Mouse (Mus musculus) forebrain, embryonic 12.5 days (tissue): ENCODE measurements around the gene Igfbp7. TPM values are rescaled to one million over a fixed set of nuclear protein-coding genes. Genes with fewer than 3 reads are reported as not detected.

Experiments
- ATAC-seq: fragments of 200-750 bp; cut with Nextera tagmentation; 2 replicates; pipeline ENCODE4 v1.8.0; 2017; ENCODE audit warnings: moderate TSS enrichment; ENCODE audit not compliant: low FRiP score
- H3K27ac ChIP-seq: fragments of 300-500 bp; sonication (generic); 2 replicates; pipeline ENCODE4 v1.5.1; 2016; ENCODE audit warnings: mild to moderate bottlenecking
- H3K27me3 ChIP-seq: fragments of 300-500 bp; sonication (generic); 2 replicates; pipeline ENCODE4 v1.6.1; 2016; ENCODE audit warnings: mild to moderate bottlenecking
- H3K36me3 ChIP-seq: fragments of 300-500 bp; sonication (generic); replicated peaks from 2 replicates; pipeline ENCODE4 v1.6.1; 2016; ENCODE audit warnings: mild to moderate bottlenecking
- H3K4me1 ChIP-seq: fragments of 300-500 bp; sonication (generic); 2 replicates; pipeline ENCODE4 v1.6.1; 2016
- H3K4me2 ChIP-seq: fragments of 300-500 bp; sonication (generic); 2 replicates; pipeline ENCODE4 v1.6.1; 2016; ENCODE audit warnings: mild to moderate bottlenecking, moderate library complexity
- H3K4me3 ChIP-seq: fragments of 300-500 bp; sonication (generic); replicated peaks from 2 replicates; pipeline ENCODE4 v1.5.1; 2016; ENCODE audit warnings: mild to moderate bottlenecking
- H3K9ac ChIP-seq: fragments of 300-500 bp; sonication (generic); 2 replicates; pipeline ENCODE4 v1.6.1; 2016; ENCODE audit warnings: mild to moderate bottlenecking
- H3K9me3 ChIP-seq: fragments of 300-500 bp; sonication (generic); 2 replicates; pipeline ENCODE4 v1.6.1; 2016
- WGBS: fragments of 180-500 bp; shearing (Covaris S2); methylation state at CpG from one replicate; pipeline ENCODE4 v1.1.7; 2016; 5-methylcytosine and 5-hydroxymethylcytosine counted together
- polyA plus RNA-seq: library from polyadenylated mRNA; unstranded; fragments of >200 nt; fragmentation: Nextera tagmentation; extraction: Ambion mirVana; gene quantifications from 2 replicates; pipeline ENCODE4 v1.2.1, GENCODE M21; 2016

The Igfbp7 gene
- polyA plus RNA-seq, 1 experiment from 2014 or later: 28.9 TPM

DNA sequence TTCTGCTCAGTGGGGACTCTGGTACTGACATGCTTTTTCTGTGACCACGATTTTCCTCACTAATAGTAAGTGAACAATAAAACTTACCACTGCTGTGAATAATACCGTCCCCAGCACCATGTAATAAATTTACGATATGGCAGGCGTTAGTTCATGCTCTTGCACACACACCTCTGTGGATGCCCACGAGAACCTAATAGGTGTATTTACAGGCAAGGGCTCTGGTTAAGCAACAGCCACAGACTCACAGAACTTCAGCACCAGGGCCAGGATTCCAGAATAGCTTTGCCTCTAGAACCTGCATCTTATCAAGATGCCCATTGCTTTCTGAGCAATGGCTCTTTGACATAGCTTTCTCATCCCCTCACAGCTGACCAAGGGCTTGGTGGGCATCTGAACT, 22.6 kb downstream of the Igfbp7 start:
- H3K27ac ChIP-seq: no peak overlapping the region
- 91% methylated on average over 5 of the region's 5 CpGs for WGBS
- no peaks in the 10 kb centered on the region for H3K9me3 ChIP-seq
- no peak overlapping the region for H3K4me3 ChIP-seq
- H3K9ac ChIP-seq: no peak overlapping the region
- no peak for ATAC-seq
- H3K36me3 ChIP-seq: no peaks in the 10 kb centered on the region
- no peaks in the 10 kb centered on the region; the same call in 1 of the 2 replicates for H3K4me1 ChIP-seq
- no peaks in the 10 kb centered on the region for H3K27me3 ChIP-seq
- no peak overlapping the region for H3K4me2 ChIP-seq

DNA sequence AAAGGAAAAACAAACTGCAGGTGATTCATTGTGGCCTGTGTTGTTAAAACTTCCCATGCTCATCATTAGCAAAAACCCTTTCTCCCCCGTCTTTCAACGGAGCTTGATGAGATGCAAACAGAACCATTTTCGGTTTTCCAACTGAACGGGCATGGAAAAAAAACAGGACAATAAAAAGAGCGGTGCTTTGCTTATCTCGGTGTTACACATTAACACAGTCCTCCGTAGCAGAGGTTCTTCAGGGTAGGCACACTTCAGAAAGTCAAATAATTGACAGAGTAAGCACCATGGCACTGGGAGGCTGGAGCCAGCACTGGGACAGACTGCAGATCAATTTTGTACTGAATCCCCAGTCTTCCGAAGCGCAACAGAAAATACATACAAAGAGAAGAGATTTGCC, 23.1 kb downstream of the Igfbp7 start:
- H3K27me3 ChIP-seq: no peaks in the 10 kb centered on the region
- H3K9me3 ChIP-seq: no peaks in the 10 kb centered on the region
- 68% methylated on average over 9 of the region's 9 CpGs for WGBS
- H3K4me2 ChIP-seq: no peak overlapping the region
- ATAC-seq: no peak
- H3K27ac ChIP-seq: no peak overlapping the region
- H3K9ac ChIP-seq: no peak overlapping the region
- no peaks in the 10 kb centered on the region for H3K36me3 ChIP-seq
- H3K4me3 ChIP-seq: no peak overlapping the region
- H3K4me1 ChIP-seq: no peaks in the 10 kb centered on the region; the same call in 1 of the 2 replicates

DNA sequence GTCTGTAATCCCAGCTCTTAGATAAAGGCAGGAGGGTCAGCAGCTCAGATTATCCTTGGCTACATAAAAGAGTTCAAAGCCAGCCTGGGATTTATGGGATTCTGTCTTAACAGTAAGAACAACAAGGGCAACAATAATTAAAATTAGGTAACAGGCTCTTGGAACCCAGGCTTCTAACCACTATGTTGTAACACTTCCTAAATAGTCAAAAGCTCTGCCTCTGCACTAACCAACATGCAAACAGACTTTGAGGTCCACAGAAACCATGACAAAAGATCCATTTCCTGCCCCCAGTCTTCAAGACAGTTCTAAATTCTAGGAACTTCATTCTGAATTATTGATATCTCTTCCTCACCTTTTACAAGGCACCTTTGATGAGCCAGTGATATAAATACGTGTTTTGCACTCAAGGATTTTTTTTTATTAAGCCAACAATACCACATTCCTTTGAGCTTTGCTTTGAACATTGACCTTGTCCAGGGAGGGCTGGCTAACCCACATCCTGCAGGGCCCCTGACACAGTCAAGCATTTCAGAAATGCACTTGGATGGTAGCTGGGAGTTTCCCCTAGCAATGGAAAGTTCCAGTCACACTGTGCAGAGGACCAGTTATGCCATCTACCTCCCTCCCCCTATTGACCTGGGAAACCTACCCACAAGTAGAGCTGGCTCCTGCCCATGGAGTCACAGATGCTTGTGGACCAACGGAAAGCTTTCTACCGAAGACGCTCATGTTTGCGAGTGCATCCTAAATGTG, 23.9 kb downstream of the Igfbp7 start:
- Histone ChIP-seq H3K9ac (no peak overlapping the region), H3K4me2 (no peak overlapping the region), H3K9me3 (no peaks in the 10 kb centered on the region), H3K27ac (no peak overlapping the region), H3K4me3 (no peak overlapping the region), H3K27me3 (no peaks in the 10 kb centered on the region), H3K4me1 (no peaks in the 10 kb centered on the region; the same call in 1 of the 2 replicates), H3K36me3 (no peaks in the 10 kb centered on the region)
- no peak for ATAC-seq
- 92% methylated on average over 5 of the region's 5 CpGs for WGBS

DNA sequence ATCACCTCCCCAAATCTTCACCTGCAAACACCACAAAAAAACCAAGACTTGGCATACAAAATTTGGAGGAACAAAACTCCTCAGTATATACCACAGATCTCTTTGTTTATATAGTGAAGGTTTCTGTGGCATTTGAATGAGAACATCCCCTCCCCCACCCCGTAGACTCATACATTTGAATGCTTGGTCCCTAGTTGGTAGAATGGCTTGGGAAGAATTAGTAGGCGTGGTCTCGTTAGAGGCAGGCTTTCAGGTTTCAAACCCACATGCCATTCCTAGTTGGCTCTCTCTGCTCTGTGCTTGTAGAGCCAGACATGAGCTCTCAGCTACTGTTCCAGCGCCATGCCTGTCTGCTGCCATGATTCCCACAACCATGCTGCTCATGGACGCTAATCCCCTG, 26.2 kb downstream of the Igfbp7 start:
- H3K27me3 ChIP-seq: no peaks in the 10 kb centered on the region
- no peak overlapping the region for H3K4me2 ChIP-seq
- no peak overlapping the region for H3K27ac ChIP-seq
- no peak overlapping the region for H3K9ac ChIP-seq
- WGBS: 80% methylated on average over 5 of the region's 5 CpGs
- no peaks in the 10 kb centered on the region for H3K36me3 ChIP-seq
- H3K9me3 ChIP-seq: no peaks in the 10 kb centered on the region
- ATAC-seq: no peak
- no peaks in the 10 kb centered on the region; the same call in 1 of the 2 replicates for H3K4me1 ChIP-seq
- H3K4me3 ChIP-seq: no peak overlapping the region

DNA sequence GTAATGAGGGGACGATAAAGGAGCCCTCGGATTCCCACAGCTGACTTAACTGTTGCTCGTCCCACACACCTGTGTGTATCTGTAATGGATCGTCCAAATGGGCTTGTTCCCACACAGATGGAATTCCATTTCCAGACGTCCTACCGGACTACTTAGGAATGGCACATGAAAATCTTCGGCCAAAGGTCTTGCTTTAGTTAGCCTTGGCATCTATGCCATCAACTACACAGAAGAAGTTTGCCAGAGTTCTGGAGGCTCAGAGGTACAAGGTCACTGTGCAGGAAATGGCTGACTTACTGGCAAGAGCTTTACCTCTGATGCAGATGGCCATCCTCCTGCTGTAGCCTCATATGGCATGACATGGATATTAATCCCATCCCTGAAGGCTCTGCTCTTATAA, 26.6 kb downstream of the Igfbp7 start:
- Histone ChIP-seq H3K4me2 (no peak overlapping the region), H3K27ac (no peak overlapping the region), H3K9ac (no peak overlapping the region), H3K27me3 (no peaks in the 10 kb centered on the region), H3K9me3 (no peaks in the 10 kb centered on the region), H3K4me3 (no peak overlapping the region), H3K36me3 (no peaks in the 10 kb centered on the region), H3K4me1 (no peaks in the 10 kb centered on the region; the same call in 1 of the 2 replicates)
- no peak for ATAC-seq
- 90% methylated on average over 7 of the region's 7 CpGs for WGBS

DNA sequence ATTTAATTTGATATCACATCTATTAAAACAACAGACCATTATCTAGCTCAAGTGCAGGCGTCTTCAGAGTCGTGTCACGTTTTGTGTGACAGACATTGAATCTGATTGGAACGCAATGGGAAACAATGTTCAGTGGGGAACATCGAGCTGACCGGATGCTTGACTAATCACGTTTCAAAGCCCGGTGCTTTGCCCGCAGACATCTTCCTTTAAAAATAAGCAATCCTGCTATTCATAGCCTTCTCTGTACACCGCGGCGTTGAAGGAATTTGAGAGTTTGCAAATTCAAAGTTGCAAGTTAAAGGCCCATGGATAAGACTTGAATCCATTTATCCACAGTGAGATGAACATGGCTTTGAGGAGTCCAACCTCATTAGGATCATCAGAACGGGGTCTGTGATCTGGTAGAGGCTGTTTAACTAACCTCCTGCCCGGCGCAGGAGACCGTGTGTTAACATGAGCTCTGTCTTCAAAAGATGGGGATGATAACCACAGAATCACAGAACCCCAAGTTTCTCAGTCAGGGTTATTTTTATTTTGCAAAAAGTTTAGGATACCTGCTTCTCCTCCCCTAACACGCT, 27.4 kb downstream of the Igfbp7 start:
- no peak overlapping the region for H3K9ac ChIP-seq
- no peak for ATAC-seq
- H3K27ac ChIP-seq: no peak overlapping the region
- H3K4me1 ChIP-seq: no peaks in the 10 kb centered on the region; the same call in 1 of the 2 replicates
- no peak overlapping the region for H3K4me3 ChIP-seq
- no peaks in the 10 kb centered on the region for H3K27me3 ChIP-seq
- no peaks in the 10 kb centered on the region for H3K9me3 ChIP-seq
- H3K4me2 ChIP-seq: no peak overlapping the region
- H3K36me3 ChIP-seq: no peaks in the 10 kb centered on the region
- whole genome bisulfite sequencing: 86% methylated on average over 17 of the region's 17 CpGs

DNA sequence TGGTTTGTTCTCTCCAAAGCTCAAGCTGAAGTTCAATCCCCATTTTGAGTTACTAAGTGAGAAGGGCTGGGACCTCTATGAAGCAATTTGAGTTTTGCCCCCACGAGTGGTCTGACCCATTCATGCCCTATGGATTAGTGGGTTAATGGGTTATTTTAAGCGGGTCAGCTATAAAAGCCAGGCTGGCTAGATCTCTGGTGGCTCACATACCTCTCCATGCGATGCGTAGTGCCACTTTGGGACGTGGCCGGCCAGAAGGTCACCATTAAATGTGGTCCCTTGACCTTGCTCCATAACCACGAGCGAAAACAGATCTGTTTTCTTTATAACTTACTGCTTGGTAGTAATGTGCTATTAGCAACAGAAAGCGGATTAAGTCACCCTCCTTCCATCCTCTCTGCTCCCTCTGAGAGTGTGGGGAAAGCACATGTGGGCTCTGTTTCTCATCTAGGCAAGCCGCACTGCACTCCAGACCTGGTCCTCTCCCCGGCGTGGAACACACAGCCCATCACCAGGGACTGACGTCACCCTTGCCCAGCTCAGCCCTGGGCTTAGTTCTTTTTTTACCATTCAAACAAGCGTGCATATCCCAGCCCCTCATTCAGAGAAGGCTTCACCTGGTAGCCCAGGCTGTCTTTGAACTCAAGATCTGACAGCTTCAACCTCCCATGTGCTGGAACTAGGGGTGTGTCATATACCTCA, 28.3 kb downstream of the Igfbp7 start:
- 76% methylated on average over 14 of the region's 14 CpGs for WGBS
- H3K27ac ChIP-seq: no peak overlapping the region
- no peaks in the 10 kb centered on the region for H3K36me3 ChIP-seq
- no peak for ATAC-seq
- H3K27me3 ChIP-seq: no peaks in the 10 kb centered on the region
- H3K4me1 ChIP-seq: no peaks in the 10 kb centered on the region; the same call in 1 of the 2 replicates
- H3K9me3 ChIP-seq: no peaks in the 10 kb centered on the region
- no peak overlapping the region for H3K4me3 ChIP-seq
- no peak overlapping the region for H3K9ac ChIP-seq
- no peak overlapping the region for H3K4me2 ChIP-seq

DNA sequence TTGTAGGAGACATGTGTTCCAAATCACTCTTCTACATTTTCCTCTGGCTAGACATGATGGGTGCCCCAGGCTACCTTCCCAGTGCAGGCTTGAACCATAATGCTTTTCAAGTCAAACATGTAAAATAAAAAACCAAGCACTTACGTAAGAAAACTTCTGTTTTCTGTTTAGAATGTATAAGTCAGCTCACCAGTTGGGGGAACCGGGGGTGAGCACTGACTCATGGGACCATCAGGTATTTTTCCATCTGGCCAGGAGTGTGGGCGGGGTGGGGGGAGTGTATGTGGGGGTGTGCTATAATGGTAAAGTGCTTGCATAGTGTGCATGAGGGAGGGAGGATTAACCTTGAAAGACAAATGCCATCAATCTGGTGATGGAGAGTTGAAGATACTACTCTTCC, 29.8 kb downstream of the Igfbp7 start:
- no peak overlapping the region for H3K4me3 ChIP-seq
- WGBS: 95% methylated on average over 3 of the region's 3 CpGs
- H3K9me3 ChIP-seq: no peaks in the 10 kb centered on the region
- no peak overlapping the region for H3K4me2 ChIP-seq
- H3K27me3 ChIP-seq: no peaks in the 10 kb centered on the region
- no peak for ATAC-seq
- no peak overlapping the region for H3K27ac ChIP-seq
- no peak overlapping the region for H3K9ac ChIP-seq
- no peaks in the 10 kb centered on the region for H3K36me3 ChIP-seq
- no peaks in the 10 kb centered on the region; the same call in 1 of the 2 replicates for H3K4me1 ChIP-seq

DNA sequence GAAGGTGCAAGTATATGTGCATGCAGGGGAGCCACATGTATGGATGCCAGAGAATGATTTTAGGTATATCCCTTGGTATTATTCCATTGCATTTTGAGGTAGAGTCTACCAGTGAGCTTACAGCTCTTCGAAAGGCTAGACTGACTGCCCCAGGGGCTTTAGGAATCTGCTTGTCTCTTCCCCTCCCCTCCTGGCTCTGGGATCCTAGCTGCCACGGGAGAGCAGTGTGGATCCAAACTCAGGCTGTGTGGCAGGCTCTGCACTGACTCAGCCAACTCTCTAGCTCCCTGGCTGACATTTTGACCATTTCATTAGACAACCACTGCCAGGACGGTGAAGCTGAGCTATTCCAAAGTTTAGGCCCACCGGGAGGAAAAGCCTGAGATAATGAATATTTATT, 32.3 kb downstream of the Igfbp7 start:
- Histone ChIP-seq H3K27me3 (no peaks in the 10 kb centered on the region), H3K27ac (no peak overlapping the region), H3K4me2 (no peak overlapping the region), H3K4me3 (no peak overlapping the region), H3K9me3 (no peaks in the 10 kb centered on the region), H3K9ac (no peak overlapping the region), H3K36me3 (no peaks in the 10 kb centered on the region), H3K4me1 (peaks cover 6% of the 10 kb centered on the region; the same call in 1 of the 2 replicates)
- no peak for ATAC-seq
- 64% methylated on average over 4 of the region's 4 CpGs for WGBS

DNA sequence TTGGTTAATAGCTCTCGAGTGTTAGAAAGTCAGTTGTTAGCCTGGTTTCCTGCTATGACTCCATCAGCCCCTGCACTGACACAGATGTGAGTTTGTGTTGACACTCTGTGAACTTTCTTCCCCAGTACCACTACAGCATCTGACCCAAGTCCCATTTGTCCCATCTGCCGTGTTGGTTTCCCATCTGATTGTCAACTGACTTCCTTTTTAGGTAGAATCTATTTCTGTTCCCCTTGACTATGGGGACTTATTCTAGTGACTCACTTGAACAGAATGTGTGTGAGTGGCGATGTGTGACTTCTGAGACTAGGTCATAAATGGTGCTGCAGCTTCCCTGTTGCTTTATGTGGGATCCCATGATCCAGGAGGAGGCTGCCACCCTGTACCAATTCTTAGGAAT, 32.9 kb downstream of the Igfbp7 start:
- no peaks in the 10 kb centered on the region for H3K27me3 ChIP-seq
- H3K27ac ChIP-seq: no peak overlapping the region
- no peak overlapping the region for H3K9ac ChIP-seq
- ATAC-seq: no peak
- H3K4me3 ChIP-seq: no peak overlapping the region
- H3K9me3 ChIP-seq: no peaks in the 10 kb centered on the region
- peaks cover 6% of the 10 kb centered on the region; the same call in 1 of the 2 replicates for H3K4me1 ChIP-seq
- WGBS: 82% methylated on average over 3 of the region's 3 CpGs
- H3K36me3 ChIP-seq: no peaks in the 10 kb centered on the region
- no peak overlapping the region for H3K4me2 ChIP-seq

DNA sequence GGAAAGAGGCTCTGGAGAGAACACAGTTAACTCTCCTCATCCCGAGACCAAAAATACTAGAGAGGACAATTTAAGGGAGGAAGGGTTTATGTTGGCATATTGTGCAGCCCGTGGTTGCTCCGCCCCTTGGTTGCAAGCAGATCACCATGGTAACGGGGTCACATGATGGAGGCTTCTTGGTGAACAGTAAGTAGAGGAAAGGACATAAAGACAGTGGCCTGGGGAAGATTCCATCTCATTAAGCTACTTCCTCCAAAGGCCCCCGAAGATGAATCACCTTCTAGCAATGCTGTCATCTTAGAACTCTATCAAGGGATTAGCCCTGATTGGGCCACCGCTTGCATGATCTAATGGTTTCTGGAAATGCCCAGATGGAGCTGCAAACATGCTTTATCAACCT, 35.1 kb downstream of the Igfbp7 start:
- 72% methylated on average over 6 of the region's 6 CpGs for WGBS
- H3K9me3 ChIP-seq: no peaks in the 10 kb centered on the region
- H3K4me2 ChIP-seq: no peak overlapping the region
- no peak overlapping the region for H3K4me3 ChIP-seq
- no peak overlapping the region for H3K9ac ChIP-seq
- no peak overlapping the region for H3K27ac ChIP-seq
- H3K27me3 ChIP-seq: no peaks in the 10 kb centered on the region
- peaks cover 6% of the 10 kb centered on the region; the same call in 1 of the 2 replicates for H3K4me1 ChIP-seq
- no peaks in the 10 kb centered on the region for H3K36me3 ChIP-seq
- no peak for ATAC-seq

DNA sequence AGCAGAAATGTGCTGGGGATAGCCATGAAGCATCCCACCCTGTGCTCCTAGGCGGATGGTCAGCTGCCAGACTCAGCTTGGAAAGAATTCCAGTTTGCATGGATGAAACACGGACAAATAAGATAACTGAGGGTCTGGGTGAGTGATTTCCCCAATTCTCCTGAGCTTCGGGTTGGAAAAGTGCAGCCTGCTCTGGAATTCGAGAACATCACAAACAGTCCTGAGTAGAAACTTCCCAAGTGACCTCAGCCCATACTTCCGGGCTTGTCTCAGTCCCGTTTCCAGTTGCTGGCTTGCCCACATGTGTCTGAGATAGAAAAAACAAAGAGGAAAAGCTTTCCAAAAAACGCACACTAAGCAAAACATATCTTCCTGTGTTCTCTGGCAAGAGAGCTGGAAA, 35.6 kb downstream of the Igfbp7 start:
- Histone ChIP-seq H3K4me1 (peaks cover 6% of the 10 kb centered on the region; the same call in 1 of the 2 replicates), H3K36me3 (no peaks in the 10 kb centered on the region), H3K9me3 (no peaks in the 10 kb centered on the region), H3K4me3 (no peak overlapping the region), H3K4me2 (no peak overlapping the region), H3K9ac (no peak overlapping the region), H3K27me3 (0 out of 2 replicates have a peak, but pooled peaks cover under 1% of the 10 kb centered on the region), H3K27ac (no peak overlapping the region)
- 89% methylated on average over 7 of the region's 7 CpGs for WGBS
- no peak for ATAC-seq
